Mouse (Mus musculus) small intestine, adult 2 months (tissue): ENCODE data around the gene Frs3. TPM values are rescaled to one million over a fixed set of nuclear protein-coding genes. Genes with fewer than 3 reads are reported as not detected.

Experiments
- H3K27ac ChIP-seq: fragments of 200-500 bp; 2 replicates; pipeline ENCODE4 v1.5.1; 2012; ENCODE audit warnings: low read depth, low read length, control low read depth, inconsistent platforms; ENCODE audit not compliant: insufficient read depth
- H3K27me3 ChIP-seq: fragments of 200-500 bp; 2 replicates; pipeline ENCODE4 v1.6.1; 2012; ENCODE audit warnings: mild to moderate bottlenecking, moderate library complexity, low read length, inconsistent platforms; ENCODE audit not compliant: control insufficient read depth, insufficient read depth
- H3K36me3 ChIP-seq: fragments of 200-500 bp; 2 replicates; pipeline ENCODE4 v1.6.1; 2012; ENCODE audit warnings: mild to moderate bottlenecking, low read length, control low read depth, inconsistent platforms; ENCODE audit not compliant: control insufficient read depth, insufficient read depth
- H3K4me1 ChIP-seq: fragments of 200-500 bp; 2 replicates; pipeline ENCODE4 v1.6.1; 2012; ENCODE audit warnings: low read length, inconsistent platforms, mixed read lengths; ENCODE audit not compliant: control insufficient read depth, insufficient read depth, insufficient read length
- H3K4me3 ChIP-seq: fragments of 200-500 bp; 2 replicates; pipeline ENCODE4 v1.5.1; 2012; ENCODE audit warnings: low read depth, mild to moderate bottlenecking, control low read depth, inconsistent platforms, low read length, moderate library complexity
- CTCF ChIP-seq: fragments of 200-500 bp; IDR thresholded peaks from 2 replicates; pipeline ENCODE4 v1.5.1; 2012; ENCODE audit warnings: low read depth, mild to moderate bottlenecking, control low read depth, inconsistent platforms, low read length, moderate library complexity, mixed read lengths; ENCODE audit not compliant: insufficient replicate concordance, insufficient read length; ENCODE audit errors: extremely low read depth
- POLR2A ChIP-seq: fragments of 200-500 bp; IDR thresholded peaks from 2 replicates; pipeline ENCODE4 v1.6.1; 2012; ENCODE audit warnings: low read depth, mild to moderate bottlenecking, control low read depth, inconsistent platforms, low read length, moderate library complexity
- WGBS: fragments of 180-500 bp; shearing (Covaris S2); methylation state at CpG from one replicate; pipeline ENCODE4 v1.1.7; 2018; 5-methylcytosine and 5-hydroxymethylcytosine counted together
- polyA plus RNA-seq: library from polyadenylated mRNA; depleted of rRNA; stranded (reverse); fragments of >200 nt; gene quantifications from 2 replicates; pipeline ENCODE4 v1.2.3, GENCODE M21; 2012

Frs3 gene
- polyA plus RNA-seq, 1 experiment: 13.1 TPM

DNA sequence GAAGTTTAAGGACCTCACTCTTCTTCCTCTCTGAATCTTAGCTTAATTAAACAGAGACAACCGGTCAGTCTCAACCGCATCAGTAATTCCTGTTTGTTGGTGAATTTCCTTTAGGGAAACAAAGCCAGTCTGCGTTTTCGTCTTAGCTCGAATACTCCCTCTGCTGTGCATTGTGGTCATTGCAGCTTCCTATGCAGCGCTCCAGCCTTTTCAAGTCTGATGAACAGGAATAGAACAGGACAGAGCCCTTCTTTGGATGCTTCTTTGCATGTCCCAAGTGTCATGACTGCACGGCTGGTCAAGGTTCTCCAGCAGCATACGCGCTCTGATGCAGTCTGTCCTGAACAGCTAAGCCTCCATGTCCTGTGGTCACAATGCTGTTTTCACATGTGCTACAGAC is 12.2 kb upstream of the Frs3 start:
- peak; percentile 53; the same call in 1 of the 2 replicates for TF ChIP-seq CTCF
- TF ChIP-seq POLR2A: no peak
- 34% methylated on average over 9 of the region's 9 CpGs for WGBS
- Histone ChIP-seq H3K4me3 (no peak overlapping the region), H3K27ac (no peak overlapping the region), H3K27me3 (no peaks in the 10 kb centered on the region), H3K36me3 (peaks cover 10% of the 10 kb centered on the region), H3K4me1 (no peaks in the 10 kb centered on the region)

GRCm38 (mm10) chr17:47678238-47678637 is 10.6 kb upstream of the Frs3 start:
- Histone ChIP-seq H3K27ac (no peak overlapping the region), H3K4me3 (no peak overlapping the region), H3K36me3 (peaks cover 12% of the 10 kb centered on the region), H3K4me1 (no peaks in the 10 kb centered on the region), H3K27me3 (no peaks in the 10 kb centered on the region)
- WGBS: 79% methylated on average over 5 of the region's 5 CpGs
- TF ChIP-seq CTCF (no peak), POLR2A (no peak)

- 68% methylated on average over 5 of the region's 5 CpGs for WGBS
- Histone ChIP-seq H3K36me3 (peaks cover 12% of the 10 kb centered on the region), H3K27ac (no peak overlapping the region)
These were observed 10.1 kb upstream of the Frs3 start for GRCm38 (mm10) chr17:47678702-47679101.

DNA sequence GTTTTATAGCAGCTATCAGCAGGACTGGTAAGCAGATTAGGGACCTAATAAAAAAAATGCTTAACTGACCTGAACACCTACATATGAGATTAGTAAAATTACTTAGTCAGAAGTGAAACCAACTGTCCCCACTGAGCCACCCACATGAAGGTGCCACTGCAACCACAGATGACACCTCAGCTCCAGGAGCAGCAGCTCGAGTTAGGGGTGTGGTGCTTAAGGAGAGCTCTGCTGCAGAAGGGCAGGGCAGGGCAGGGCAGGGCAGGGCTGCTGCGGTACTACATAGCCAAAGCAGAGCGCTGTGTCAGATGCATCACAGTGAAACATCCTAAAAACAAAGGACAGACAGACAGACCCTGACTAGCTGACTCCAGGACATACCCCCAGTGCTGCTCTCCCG is 6.0 kb upstream of the Frs3 start:
- peaks cover 10% of the 10 kb centered on the region for H3K36me3 ChIP-seq
- 49% methylated on average over 4 of the region's 4 CpGs for whole genome bisulfite sequencing

More at GRCm38 (mm10) chr17:47678702-47679101, 10.1 kb upstream of the Frs3 start:
- TF ChIP-seq CTCF (no peak), POLR2A (no peak)
- Histone ChIP-seq H3K27me3 (no peaks in the 10 kb centered on the region), H3K4me1 (no peaks in the 10 kb centered on the region), H3K4me3 (no peak overlapping the region)

GRCm38 (mm10) chr17:47687409-47688343 is 1.2 kb upstream of the Frs3 start:
- H3K4me3 ChIP-seq: peak overlapping the region; percentile 82
- peak overlapping the region; percentile 51; the same call in 1 of the 2 replicates for H3K27ac ChIP-seq
- no peak for TF ChIP-seq CTCF
- TF ChIP-seq POLR2A: peak; percentile 76; the same call in 1 of the 2 replicates
- H3K4me1 ChIP-seq: peaks cover 6% of the 10 kb centered on the region
- H3K36me3 ChIP-seq: peaks cover 1% of the 10 kb centered on the region; the same call in 1 of the 2 replicates
- WGBS: under 1% methylated on average over 70 of the region's 70 CpGs
- no peaks in the 10 kb centered on the region for H3K27me3 ChIP-seq

More for the DNA sequence above, 6.0 kb upstream of the Frs3 start:
- TF ChIP-seq POLR2A (no peak), CTCF (no peak)
- Histone ChIP-seq H3K4me3 (no peak overlapping the region), H3K4me1 (peaks cover 3% of the 10 kb centered on the region; the same call in 1 of the 2 replicates), H3K27me3 (no peaks in the 10 kb centered on the region), H3K27ac (no peak overlapping the region)

GRCm38 (mm10) chr17:47688344-47688607 is 554 bp upstream of the Frs3 start, which contains the start of gene Tomm6:
Tomm6 (minus strand) TSS chr17:47688386.
- peak within 1 kb of the TSS; percentile 51; the same call in 1 of the 2 replicates for H3K27ac ChIP-seq
- 1% methylated on average over 9 of the region's 9 CpGs for WGBS
- H3K36me3 ChIP-seq: peaks cover 1% of the 10 kb centered on the region; the same call in 1 of the 2 replicates
- H3K4me1 ChIP-seq: peaks cover 6% of the 10 kb centered on the region
- TF ChIP-seq POLR2A (0 out of 2 replicates have a peak, but pooled peaks have one; percentile 2), CTCF (no peak)
- peak within 1 kb of the TSS; percentile 82 for H3K4me3 ChIP-seq
- no peaks in the 10 kb centered on the region for H3K27me3 ChIP-seq

- Histone ChIP-seq H3K4me1 (peaks cover 7% of the 10 kb centered on the region), H3K27ac (no peak overlapping the region), H3K36me3 (peaks cover 1% of the 10 kb centered on the region; the same call in 1 of the 2 replicates), H3K27me3 (no peaks in the 10 kb centered on the region), H3K4me3 (no peak overlapping the region)
- 80% methylated on average over 8 of the region's 8 CpGs for WGBS
- TF ChIP-seq POLR2A (no peak), CTCF (no peak)
These were observed 1.1 kb downstream of the Frs3 start for GRCm38 (mm10) chr17:47689894-47690293.
